Mouse (Mus musculus): ENCODE results near the gene Prpsap1. TPM values are rescaled to one million over a fixed set of nuclear protein-coding genes. Genes with fewer than 3 reads are reported as not detected.

Gene Prpsap1
- 79.3 to 86.5 TPM (median 80.9 TPM) in 4 replicates for total RNA-seq (2023; ENCODE audit: inconsistent age)

GRCm38 (mm10) chr11:116493795-116494252 is at the start of gene Prpsap1:
Prpsap1 (minus strand) TSS chr11:116494202.

GRCm38 (mm10) chr11:116530187-116531147 is 36.5 kb upstream of the Prpsap1 start, which contains the start of gene Sphk1:
Sphk1 (plus strand) TSS chr11:116530925.

GRCm38 (mm10) chr11:116466141-116466540 is 27.9 kb downstream of the Prpsap1 start, which contains the start of gene Qrich2:
Qrich2 (minus strand) TSS chr11:116466241.

GRCm38 (mm10) chr11:116433356-116434286 is 60.4 kb downstream of the Prpsap1 start, which contains the start of gene Ubald2:
Ubald2 (plus strand) TSS chr11:116434094.

Other genes starting within 250 kb of the Prpsap1 start
- gene Srp68, start 220.0 kb downstream of the Prpsap1 start, total RNA-seq (2023; ENCODE audit: inconsistent age) = 54.6 to 63.6 TPM (median 60.0 TPM) in 4 replicates
- 0.42 TPM in 1 of 4 replicates, not detected in the others for gene Galr2, start 213.3 kb downstream of the Prpsap1 start, total RNA-seq (2023; ENCODE audit: inconsistent age)
- 57.5 to 66.5 TPM (median 60.3 TPM) in 4 replicates for gene Exoc7, start 187.0 kb downstream of the Prpsap1 start, total RNA-seq (2023; ENCODE audit: inconsistent age)
- gene Foxj1, start 158.8 kb downstream of the Prpsap1 start, total RNA-seq (2023; ENCODE audit: inconsistent age) = 0.99 to 2.1 TPM (median 1.2 TPM) in 4 replicates
- 36.7 to 69.1 TPM (median 49.1 TPM) in 4 replicates for gene Rnf157, start 81.2 kb downstream of the Prpsap1 start, total RNA-seq (2023; ENCODE audit: inconsistent age)
- 67.5 to 79.6 TPM (median 71.8 TPM) in 4 replicates for gene Ubald2, start 60.1 kb downstream of the Prpsap1 start, total RNA-seq (2023; ENCODE audit: inconsistent age)
- gene Qrich2, start 28.0 kb downstream of the Prpsap1 start, total RNA-seq (2023; ENCODE audit: inconsistent age) = 0.18 TPM in 1 of 4 replicates, not detected in the others
- gene Sphk1, start 36.7 kb upstream of the Prpsap1 start, total RNA-seq (2023; ENCODE audit: inconsistent age) = 0.27 to 0.51 TPM (median 0.36 TPM) in 4 replicates
- 22.5 to 26.3 TPM (median 24.5 TPM) in 4 replicates for gene Ube2o, start 87.2 kb upstream of the Prpsap1 start, total RNA-seq (2023; ENCODE audit: inconsistent age)
- gene Aanat, start 92.2 kb upstream of the Prpsap1 start, total RNA-seq (2023; ENCODE audit: inconsistent age) = not detected in 4 replicates
- gene Rhbdf2, start 132.8 kb upstream of the Prpsap1 start, total RNA-seq (2023; ENCODE audit: inconsistent age) = 76.5 to 83.8 TPM (median 80.3 TPM) in 4 replicates
- gene Prcd, start 159.3 kb upstream of the Prpsap1 start, total RNA-seq (2023; ENCODE audit: inconsistent age) = not detected in 4 replicates
- gene Cygb, start 160.1 kb upstream of the Prpsap1 start, total RNA-seq (2023; ENCODE audit: inconsistent age) = not detected in 4 replicates